ENCODE assay signal across 13 mouse cellular contexts in genomic region chr11:51841149-51841548, GRCm38 (mm10). TPM values are rescaled to one million over a fixed set of nuclear protein-coding genes. Genes with fewer than 3 reads are reported as not detected.
DNase-seq lines count a peak whose midpoint lies in the region; ATAC-seq and TF ChIP-seq lines count a peak whose summit lies in the region.
"Had no signal": no experiment of that assay in that cellular context is flagged by ENCODE, and none has a peak within 500 bp of the region (broad histone marks: within the 10 kb centered on the region; RNA-seq: fewer than 3 reads in every experiment).

No protein-coding gene starts in this region.

- H3K4me1 ChIP-seq in kidney, embryonic 14.5 days (ENCODE audit: control insufficient read depth, insufficient read depth, low read length), result no peaks in the 10 kb centered on the region; the same call in 1 of the 2 replicates
- peaks cover 5% of the 10 kb centered on the region; the same call in 1 of the 2 replicates for H3K4me1 ChIP-seq in bone marrow, adult 2 months (ENCODE audit: control insufficient read depth, insufficient read depth, low read length)
- peaks cover 25% of the 10 kb centered on the region for H3K4me1 ChIP-seq in liver, postnatal 0 days (ENCODE audit: insufficient read depth)
- H3K4me1 ChIP-seq in forebrain, embryonic 14.5 days (ENCODE audit: control insufficient read depth, insufficient read depth, low read length), result no peaks in the 10 kb centered on the region

- H3K9ac ChIP-seq in kidney, embryonic 14.5 days (ENCODE audit: low read depth, low read length), result no peak overlapping the region
- peak overlapping the region; percentile 31; the same call in 1 of the 2 replicates for H3K9ac ChIP-seq in liver, postnatal 0 days (replicated peaks)
- no peak overlapping the region for H3K9ac ChIP-seq in forebrain, embryonic 14.5 days (ENCODE audit: low read length)

- peak; percentile 59 for DNase-seq in kidney, adult 9 months
- DNase-seq in kidney, postnatal 14 days, result peak; percentile 83
- no peak for DNase-seq in liver, postnatal 0 days
- no peak for DNase-seq in forebrain, embryonic 14.5 days (ENCODE audit: low spot score)
- DNase-seq in ovary, postnatal 14 days (ENCODE audit: low spot score), result no peak
- no peak for DNase-seq in cerebellum, adult 11 months
- DNase-seq: adrenal gland, postnatal 10 days; lung, adult 18-20 months; thymus, postnatal 25 days had no signal

- H3K27ac ChIP-seq in kidney, embryonic 14.5 days (ENCODE audit: low read depth, low read length), result no peak overlapping the region
- H3K27ac ChIP-seq in bone marrow, adult 2 months (ENCODE audit: control insufficient read depth, insufficient read depth, low read depth, low read length, poor library complexity), result peak overlapping the region; percentile 89
- peak overlapping the region; percentile 76 for H3K27ac ChIP-seq in liver, postnatal 0 days (ENCODE audit: low read depth)
- H3K27ac ChIP-seq in forebrain, embryonic 14.5 days (ENCODE audit: low read depth, low read length), result no peak overlapping the region

- TF ChIP-seq CTCF in bone marrow, adult 2 months (IDR thresholded peaks at IDR 0.05; ENCODE audit: control insufficient read depth, insufficient read depth, low read length), result no peak
- TF ChIP-seq CTCF in liver, postnatal 0 days (IDR thresholded peaks at IDR 0.05; ENCODE audit: low read depth), result no peak

- no peak for ATAC-seq in kidney, embryonic 14.5 days (ENCODE audit: low FRiP score, low TSS enrichment)
- peak; percentile 49; the same call in 1 of the 2 replicates for ATAC-seq in liver, postnatal 0 days
- no peak for ATAC-seq in forebrain, embryonic 14.5 days
- ATAC-seq: hindbrain, embryonic 16.5 days had no signal

- no peaks in the 10 kb centered on the region for H3K9me3 ChIP-seq in kidney, embryonic 14.5 days (ENCODE audit: control insufficient read depth, low read length)
- no peaks in the 10 kb centered on the region for H3K9me3 ChIP-seq in liver, postnatal 0 days (ENCODE audit: low read length)
- no peaks in the 10 kb centered on the region for H3K9me3 ChIP-seq in forebrain, embryonic 14.5 days (replicated peaks; ENCODE audit: control insufficient read depth, low read length)

- H3K4me2 ChIP-seq in kidney, embryonic 14.5 days (replicated peaks; ENCODE audit: low read depth, low read length), result no peak overlapping the region
- H3K4me2 ChIP-seq in liver, postnatal 0 days (ENCODE audit: low read depth, low read length), result peak overlapping the region; percentile 47
- H3K4me2 ChIP-seq in forebrain, embryonic 14.5 days (ENCODE audit: low read length), result no peak overlapping the region
- H3K4me2 ChIP-seq: midbrain, embryonic 11.5 days had no signal

- no peak for TF ChIP-seq EP300 in liver, postnatal 0 days (IDR thresholded peaks at IDR 0.05; ENCODE audit: low read depth)

- no peaks in the 10 kb centered on the region for H3K27me3 ChIP-seq in kidney, embryonic 14.5 days (ENCODE audit: control insufficient read depth, insufficient read depth, low read length)
- no peaks in the 10 kb centered on the region for H3K27me3 ChIP-seq in liver, postnatal 0 days (ENCODE audit: insufficient read depth, low read length)
- no peaks in the 10 kb centered on the region for H3K27me3 ChIP-seq in forebrain, embryonic 14.5 days (replicated peaks; ENCODE audit: control insufficient read depth, insufficient read depth, low read length)

- H3K36me3 ChIP-seq in kidney, embryonic 14.5 days (ENCODE audit: control insufficient read depth, insufficient read depth, low read length), result no peaks in the 10 kb centered on the region
- 0 out of 2 replicates have a peak, but pooled peaks cover 2% of the 10 kb centered on the region for H3K36me3 ChIP-seq in liver, postnatal 0 days (replicated peaks; ENCODE audit: insufficient read depth, low read length)
- H3K36me3 ChIP-seq in forebrain, embryonic 14.5 days (ENCODE audit: control insufficient read depth, insufficient read depth, low read length), result no peaks in the 10 kb centered on the region

- TF ChIP-seq POLR2A in bone marrow, adult 2 months (IDR thresholded peaks at IDR 0.05; ENCODE audit: borderline replicate concordance, control insufficient read depth, low read depth, low read length), result no peak

- H3K4me3 ChIP-seq in kidney, embryonic 14.5 days (ENCODE audit: low read length), result no peak overlapping the region
- no peak overlapping the region for H3K4me3 ChIP-seq in bone marrow, adult 2 months (replicated peaks; ENCODE audit: control insufficient read depth, low read depth, low read length)
- no peak overlapping the region for H3K4me3 ChIP-seq in liver, postnatal 0 days (ENCODE audit: low read depth, low read length)
- H3K4me3 ChIP-seq in forebrain, embryonic 14.5 days (ENCODE audit: low read depth, low read length), result no peak overlapping the region

- 44% methylated on average over 9 of the region's 9 CpGs for WGBS in kidney, embryonic 14.5 days
- 65% methylated on average over 9 of the region's 9 CpGs for WGBS in bone marrow, adult 2 months
- 55% methylated on average over 9 of the region's 9 CpGs for WGBS in liver, postnatal 0 days (ENCODE audit: insufficient replicate concordance)
- 80% methylated on average over 9 of the region's 9 CpGs for WGBS in forebrain, embryonic 14.5 days

RNA-seq across cellular contexts. Expression of gene Jade2, which starts 16.3 kb away (rescaled TPM):
- polyA plus RNA-seq in kidney, embryonic 14.5 days (2014; fragmentation: Nextera tagmentation; extraction: Ambion mirVana), result 0.37 and 0.38 TPM in 2 replicates
- 5.5 and 5.9 TPM in 2 replicates for polyA plus RNA-seq in bone marrow, adult 2 months (2011; ENCODE audit: insufficient read depth, insufficient read length, low replicate concordance, missing spikeins)
- polyA plus RNA-seq in liver, postnatal 0 days (2015; fragmentation: Nextera tagmentation; extraction: Ambion mirVana), result 0.86 and 1.0 TPM in 2 replicates
- polyA plus RNA-seq in forebrain, embryonic 14.5 days (2014; fragmentation: Nextera tagmentation; extraction: Ambion mirVana), result 0.20 and 0.23 TPM in 2 replicates

Comparison
In these comparisons a context has a peak if more than half of its experiments do, and no peak if none do; other contexts are left out.
1. DNase-seq: peak in kidney, adult 9 months (single experiment) and kidney, postnatal 14 days (single experiment); none in liver, postnatal 0 days (single experiment), forebrain, embryonic 14.5 days (single experiment), ovary, postnatal 14 days (single experiment) and cerebellum, adult 11 months (single experiment).
2. H3K27ac ChIP-seq: peak in bone marrow, adult 2 months (single experiment) and liver, postnatal 0 days (single experiment); none in kidney, embryonic 14.5 days (single experiment) and forebrain, embryonic 14.5 days (single experiment).